Mouse (Mus musculus) liver, postnatal 0 days (tissue): ENCODE results near the gene Ttc16.

Source experiments
- CTCF ChIP-seq: sonication (generic); IDR thresholded peaks from 2 replicates; pipeline ENCODE4 v1.5.1; 2016; ENCODE audit warnings: antibody characterized with exemption, low read depth
- EP300 ChIP-seq: IDR thresholded peaks from 2 replicates; pipeline ENCODE4 v1.6.1; 2016; ENCODE audit warnings: antibody characterized with exemption, low read depth, mild to moderate bottlenecking

DNA sequence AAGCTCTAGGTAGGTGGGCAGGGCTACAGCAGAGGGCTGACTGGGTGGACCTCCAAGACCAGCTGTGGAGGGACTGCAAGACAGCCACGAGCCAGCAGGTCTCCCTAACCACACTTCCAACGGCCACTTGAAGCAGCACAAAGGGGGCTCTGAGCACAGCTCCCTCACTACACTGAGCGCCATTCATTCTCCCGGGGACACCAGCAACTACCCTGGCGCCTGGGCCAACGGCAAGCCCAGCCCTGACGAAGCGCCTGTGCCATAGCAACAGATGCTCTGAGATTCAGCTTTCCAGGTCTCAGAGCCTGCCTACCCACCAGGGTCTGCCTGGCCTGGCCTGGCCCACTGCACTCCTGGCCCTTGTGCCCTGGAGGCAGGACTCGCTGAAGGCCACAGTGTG is 56.7 kb downstream of the Ttc16 start:
- TF ChIP-seq EP300: no peak
- no peak for TF ChIP-seq CTCF
